Mouse (Mus musculus): ENCODE results near the gene Esrrg. TPM values are rescaled to one million over a fixed set of nuclear protein-coding genes. Genes with fewer than 3 reads are reported as not detected.

Esrrg gene
- polyA plus RNA-seq, 1 experiment = 42.5 TPM

- no peaks in the 10 kb centered on the region for H3K27me3 ChIP-seq (ENCODE audit: control insufficient read depth, insufficient read depth, low read length)
- DNase-seq = no peak
- TF ChIP-seq POLR2A (IDR thresholded peaks at IDR 0.05; ENCODE audit: borderline replicate concordance, insufficient read depth, low read length) = no peak
- no peak for TF ChIP-seq CTCF (IDR thresholded peaks at IDR 0.05; ENCODE audit: borderline replicate concordance, insufficient read depth, low read depth, low read length)
- no peaks in the 10 kb centered on the region for H3K4me1 ChIP-seq (ENCODE audit: control insufficient read depth, insufficient read depth, low read length)
- no peak overlapping the region for H3K4me3 ChIP-seq (replicated peaks; ENCODE audit: insufficient read depth, low read depth, low read length)
- H3K27ac ChIP-seq (ENCODE audit: insufficient read depth, low read length) = no peak overlapping the region
- 81% methylated on average over 9 of the region's 9 CpGs for WGBS
Measured at GRCm38 (mm10) chr1:187825421-187826097, 217.0 kb downstream of the Esrrg start.

GRCm38 (mm10) chr1:187826140-187826539 is 217.5 kb downstream of the Esrrg start:
- Histone ChIP-seq H3K4me1 (ENCODE audit: control insufficient read depth, insufficient read depth, low read length) (no peaks in the 10 kb centered on the region), H3K4me3 (replicated peaks; ENCODE audit: insufficient read depth, low read depth, low read length) (no peak overlapping the region), H3K27me3 (ENCODE audit: control insufficient read depth, insufficient read depth, low read length) (no peaks in the 10 kb centered on the region), H3K27ac (ENCODE audit: insufficient read depth, low read length) (no peak overlapping the region)
- TF ChIP-seq POLR2A (IDR thresholded peaks at IDR 0.05; ENCODE audit: borderline replicate concordance, insufficient read depth, low read length) (no peak), CTCF (IDR thresholded peaks at IDR 0.05; ENCODE audit: borderline replicate concordance, insufficient read depth, low read depth, low read length) (no peak)
- 55% methylated on average over 1 of the region's 1 CpGs for WGBS
- DNase-seq = no peak

DNA sequence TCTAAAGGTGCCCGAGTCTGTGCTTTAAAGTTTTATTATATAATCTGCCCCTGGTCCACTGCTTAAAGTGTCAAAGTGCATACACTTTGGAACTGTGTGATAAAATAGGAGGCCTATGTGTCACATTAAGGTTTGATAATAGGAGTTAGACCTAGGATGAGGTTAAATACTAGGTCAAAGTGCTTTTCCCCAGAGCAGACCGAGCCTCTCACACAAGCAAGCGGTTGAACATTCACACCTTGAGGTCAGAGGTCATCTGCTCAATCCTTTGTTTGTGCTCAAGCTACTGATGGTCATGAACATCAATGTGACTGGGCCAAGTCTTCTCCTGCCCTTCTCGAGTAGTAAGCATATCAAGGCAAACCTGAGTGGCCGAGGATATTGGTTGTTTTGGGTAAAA is 218.3 kb downstream of the Esrrg start:
- Histone ChIP-seq H3K27me3 (ENCODE audit: control insufficient read depth, insufficient read depth, low read length) (no peaks in the 10 kb centered on the region), H3K4me1 (ENCODE audit: control insufficient read depth, insufficient read depth, low read length) (no peaks in the 10 kb centered on the region), H3K27ac (ENCODE audit: insufficient read depth, low read length) (no peak overlapping the region), H3K4me3 (replicated peaks; ENCODE audit: insufficient read depth, low read depth, low read length) (no peak overlapping the region)
- 92% methylated on average over 5 of the region's 5 CpGs for WGBS
- no peak for DNase-seq
- TF ChIP-seq POLR2A (IDR thresholded peaks at IDR 0.05; ENCODE audit: borderline replicate concordance, insufficient read depth, low read length) (no peak), CTCF (IDR thresholded peaks at IDR 0.05; ENCODE audit: borderline replicate concordance, insufficient read depth, low read depth, low read length) (no peak)

DNA sequence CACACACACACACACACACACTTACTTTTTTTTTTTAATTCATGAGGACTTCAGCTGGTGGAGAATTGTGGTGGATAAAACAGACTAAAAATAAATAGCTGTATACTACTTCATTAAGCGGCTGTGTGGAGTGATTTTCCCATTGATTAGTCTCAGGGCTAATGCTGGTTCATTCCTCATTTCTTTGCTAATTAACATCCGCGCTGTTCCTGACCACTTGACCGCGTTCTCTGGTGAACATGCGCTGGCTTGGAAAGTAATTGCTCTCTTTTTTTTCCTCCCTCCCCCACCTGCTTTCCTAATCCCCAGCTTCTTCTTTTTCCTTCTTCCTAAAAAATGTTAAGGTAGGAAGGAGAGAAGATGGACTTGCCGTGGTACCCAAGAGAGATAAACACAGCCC is 222.3 kb downstream of the Esrrg start:
- 87% methylated on average over 7 of the region's 7 CpGs for WGBS
- Histone ChIP-seq H3K4me3 (replicated peaks; ENCODE audit: insufficient read depth, low read depth, low read length) (no peak overlapping the region), H3K27ac (ENCODE audit: insufficient read depth, low read length) (no peak overlapping the region), H3K4me1 (ENCODE audit: control insufficient read depth, insufficient read depth, low read length) (no peaks in the 10 kb centered on the region), H3K27me3 (ENCODE audit: control insufficient read depth, insufficient read depth, low read length) (no peaks in the 10 kb centered on the region)
- TF ChIP-seq CTCF (IDR thresholded peaks at IDR 0.05; ENCODE audit: borderline replicate concordance, insufficient read depth, low read depth, low read length) (no peak), POLR2A (IDR thresholded peaks at IDR 0.05; ENCODE audit: borderline replicate concordance, insufficient read depth, low read length) (no peak)
- DNase-seq = no peak

- Histone ChIP-seq H3K27me3 (ENCODE audit: control insufficient read depth, insufficient read depth, low read length) (no peaks in the 10 kb centered on the region), H3K4me1 (ENCODE audit: control insufficient read depth, insufficient read depth, low read length) (no peaks in the 10 kb centered on the region), H3K27ac (ENCODE audit: insufficient read depth, low read length) (no peak overlapping the region), H3K4me3 (replicated peaks; ENCODE audit: insufficient read depth, low read depth, low read length) (no peak overlapping the region)
- TF ChIP-seq POLR2A (IDR thresholded peaks at IDR 0.05; ENCODE audit: borderline replicate concordance, insufficient read depth, low read length) = no peak
- TF ChIP-seq CTCF (IDR thresholded peaks at IDR 0.05; ENCODE audit: borderline replicate concordance, insufficient read depth, low read depth, low read length) = no peak
- 71% methylated on average over 3 of the region's 3 CpGs for WGBS
- no peak for DNase-seq
Measured at GRCm38 (mm10) chr1:187832851-187833250, 224.3 kb downstream of the Esrrg start.

DNA sequence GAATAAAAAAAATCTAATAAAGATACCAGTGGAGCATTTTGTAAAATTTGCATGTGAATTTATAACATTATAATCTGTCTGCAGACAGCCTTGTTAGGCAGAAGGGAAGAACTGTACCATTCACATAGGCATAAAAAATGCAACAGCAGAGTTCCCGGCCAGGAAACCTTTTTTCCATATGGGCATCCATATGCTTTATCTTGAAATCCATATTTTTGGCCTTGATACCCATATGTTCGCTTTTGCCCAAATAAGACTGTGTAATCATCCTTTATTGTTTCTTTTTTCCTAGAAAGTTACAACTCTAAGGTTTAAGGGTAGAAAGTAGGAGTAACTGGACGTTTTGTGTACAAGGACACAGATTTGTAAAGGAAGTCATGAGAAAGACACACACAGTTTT is 226.0 kb downstream of the Esrrg start:
- no peak overlapping the region for H3K4me3 ChIP-seq (replicated peaks; ENCODE audit: insufficient read depth, low read depth, low read length)
- H3K27ac ChIP-seq (ENCODE audit: insufficient read depth, low read length) = no peak overlapping the region
- peak in 1 of 2 experiments; percentile 10 for DNase-seq
- no peaks in the 10 kb centered on the region for H3K27me3 ChIP-seq (ENCODE audit: control insufficient read depth, insufficient read depth, low read length)
- WGBS = 66% methylated on average over 3 of the region's 3 CpGs
- no peaks in the 10 kb centered on the region for H3K4me1 ChIP-seq (ENCODE audit: control insufficient read depth, insufficient read depth, low read length)
- TF ChIP-seq POLR2A (IDR thresholded peaks at IDR 0.05; ENCODE audit: borderline replicate concordance, insufficient read depth, low read length) (no peak), CTCF (IDR thresholded peaks at IDR 0.05; ENCODE audit: borderline replicate concordance, insufficient read depth, low read depth, low read length) (no peak)

- H3K4me1 ChIP-seq (ENCODE audit: control insufficient read depth, insufficient read depth, low read length) = no peaks in the 10 kb centered on the region
- 59% methylated on average over 6 of the region's 6 CpGs for WGBS
- TF ChIP-seq CTCF (IDR thresholded peaks at IDR 0.05; ENCODE audit: borderline replicate concordance, insufficient read depth, low read depth, low read length) = no peak
- TF ChIP-seq POLR2A (IDR thresholded peaks at IDR 0.05; ENCODE audit: borderline replicate concordance, insufficient read depth, low read length) = no peak
- no peak overlapping the region for H3K4me3 ChIP-seq (replicated peaks; ENCODE audit: insufficient read depth, low read depth, low read length)
- H3K27me3 ChIP-seq (ENCODE audit: control insufficient read depth, insufficient read depth, low read length) = no peaks in the 10 kb centered on the region
- no peak for DNase-seq
- no peak overlapping the region for H3K27ac ChIP-seq (ENCODE audit: insufficient read depth, low read length)
Measured at GRCm38 (mm10) chr1:187836384-187836783, 227.8 kb downstream of the Esrrg start.

- Histone ChIP-seq H3K4me3 (replicated peaks; ENCODE audit: insufficient read depth, low read depth, low read length) (no peak overlapping the region), H3K4me1 (ENCODE audit: control insufficient read depth, insufficient read depth, low read length) (no peaks in the 10 kb centered on the region), H3K27me3 (ENCODE audit: control insufficient read depth, insufficient read depth, low read length) (no peaks in the 10 kb centered on the region), H3K27ac (ENCODE audit: insufficient read depth, low read length) (no peak overlapping the region)
- TF ChIP-seq CTCF (IDR thresholded peaks at IDR 0.05; ENCODE audit: borderline replicate concordance, insufficient read depth, low read depth, low read length) (no peak), POLR2A (IDR thresholded peaks at IDR 0.05; ENCODE audit: borderline replicate concordance, insufficient read depth, low read length) (no peak)
- 58% methylated on average over 7 of the region's 7 CpGs for WGBS
- no peak for DNase-seq
Measured at GRCm38 (mm10) chr1:187836876-187837275, 228.3 kb downstream of the Esrrg start.

Data from cerebellum, adult 2 months (tissue).